Mouse (Mus musculus): ENCODE results near the gene Tubb3. TPM values are rescaled to one million over a fixed set of nuclear protein-coding genes. Genes with fewer than 3 reads are reported as not detected.
A peak's percentile ranks its signal among the peaks of the same experiment; 100 is the strongest.

Gene Tubb3
- total RNA-seq, 2 experiments from 2014 or later = 373 to 377 TPM

DNA sequence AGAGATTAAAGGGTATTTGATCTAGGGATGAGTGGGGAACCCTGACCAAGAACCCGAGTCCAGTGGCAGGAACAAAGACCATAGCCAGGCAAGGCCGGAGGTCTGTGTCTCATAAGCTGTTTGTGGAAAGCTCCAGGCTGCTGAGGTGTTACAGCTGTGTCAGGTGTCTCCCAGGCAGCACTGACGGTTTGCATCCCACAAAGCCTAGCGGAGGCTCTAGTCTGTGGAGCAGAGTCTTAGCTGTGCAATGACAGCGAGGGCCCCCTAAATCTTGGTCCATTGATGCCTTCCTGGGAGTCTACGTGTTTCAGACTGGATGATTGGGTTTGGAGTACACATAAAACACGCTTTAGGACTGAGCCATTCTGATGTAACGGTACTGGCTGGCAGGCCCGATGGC is 9.3 kb upstream of the Tubb3 start:
- Histone ChIP-seq H3K27ac (no peak overlapping the region), H3K4me3 (no peak overlapping the region)
- DNase-seq (ENCODE audit: extremely low spot score in 1 of 2, low spot score in 2 of 2) = no peak
- TF ChIP-seq CTCF (IDR thresholded peaks at IDR 0.05) = no peak
- intact Hi-C loops (cut with DNase I) = no loop called here

DNA sequence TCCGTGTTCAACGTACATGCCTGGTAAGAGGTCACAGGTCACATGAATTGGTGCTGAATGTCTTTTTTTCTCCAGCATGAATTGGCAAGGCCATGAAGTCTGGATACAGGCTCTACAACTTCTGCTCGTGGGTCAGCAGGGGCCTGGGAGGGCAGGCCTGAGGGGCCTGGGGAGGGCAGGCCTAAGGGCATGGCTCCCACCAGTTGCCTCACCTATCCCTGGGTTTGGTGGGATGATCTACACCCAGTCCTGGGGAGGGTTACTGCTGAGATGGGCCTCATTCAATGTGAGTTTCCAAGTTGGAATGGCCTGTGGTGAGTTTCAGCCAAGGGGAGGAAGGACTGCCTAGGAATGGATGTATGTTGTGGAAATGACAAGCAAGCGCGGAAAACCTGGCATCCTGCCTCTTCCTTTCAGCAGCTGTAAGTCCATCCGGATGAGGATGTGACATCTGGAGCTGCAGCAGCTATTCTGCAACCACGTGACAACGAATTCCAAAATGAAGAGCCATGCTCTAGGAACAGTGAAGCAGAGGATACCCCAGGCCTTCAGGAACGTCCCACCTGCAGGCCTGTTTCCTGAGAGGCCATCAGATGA is 8.4 kb upstream of the Tubb3 start:
- intact Hi-C loops (cut with DNase I) = no loop called here
- DNase-seq (ENCODE audit: extremely low spot score in 1 of 2, low spot score in 2 of 2) = no peak
- no peak for TF ChIP-seq CTCF (IDR thresholded peaks at IDR 0.05)
- Histone ChIP-seq H3K4me3 (no peak overlapping the region), H3K27ac (no peak overlapping the region)

DNA sequence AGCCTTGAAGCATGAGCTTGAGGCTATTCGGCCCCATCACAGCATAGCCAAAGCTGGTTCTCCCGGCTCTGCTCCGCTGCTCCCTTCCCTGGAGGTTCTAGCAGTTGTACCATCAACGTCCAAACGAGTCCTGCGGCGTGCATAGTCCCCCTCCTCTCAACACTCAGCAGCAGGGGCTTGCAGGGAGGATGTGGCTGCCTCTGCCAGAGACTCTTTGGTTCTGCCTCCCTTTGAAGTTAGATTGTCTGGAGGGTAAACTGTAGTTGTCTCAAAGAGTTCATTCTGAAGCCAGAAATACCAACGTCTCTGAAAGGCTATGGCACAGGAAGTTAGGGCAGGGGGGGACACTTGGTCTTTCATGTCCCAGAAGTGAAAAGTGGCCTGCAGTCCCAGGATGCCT is 6.7 kb upstream of the Tubb3 start:
- no peak for TF ChIP-seq CTCF (IDR thresholded peaks at IDR 0.05)
- intact Hi-C loops (cut with DNase I) = no loop called here
- no peak overlapping the region for H3K4me3 ChIP-seq
- H3K27ac ChIP-seq = no peak overlapping the region
- DNase-seq (ENCODE audit: extremely low spot score in 1 of 2, low spot score in 2 of 2) = no peak

DNA sequence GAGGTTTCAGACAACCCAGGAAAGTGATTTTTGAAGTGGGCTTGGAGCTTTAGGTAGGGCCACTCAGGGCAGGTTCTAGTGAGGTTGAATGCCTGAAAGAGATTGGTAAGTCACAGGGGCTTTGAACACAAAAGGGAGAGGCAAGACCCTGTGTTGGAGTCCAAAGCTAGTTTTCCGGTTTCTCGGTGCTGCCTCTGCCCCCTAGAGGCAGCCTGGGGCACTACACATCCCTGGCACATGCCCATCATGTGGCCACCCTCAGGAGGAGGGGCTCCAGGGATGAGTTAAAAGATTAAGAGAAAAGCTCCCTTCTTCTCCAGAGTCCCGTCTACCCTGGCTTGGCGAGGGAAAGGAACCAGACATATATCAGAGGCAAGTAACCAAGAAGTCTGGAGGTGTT is 4.4 kb upstream of the Tubb3 start, which contains the start of gene Mc1r:
Gene Mc1r (plus strand): TSS at position 322 of the 400 bp plus-strand sequence.
- intact Hi-C loops (cut with DNase I) = no loop called here
- peak; percentile 95 for TF ChIP-seq CTCF (IDR thresholded peaks at IDR 0.05)
- no peak within 1 kb of the TSS for H3K4me3 ChIP-seq
- H3K27ac ChIP-seq = no peak within 1 kb of the TSS
- peak; percentile 70 to 77 for DNase-seq (ENCODE audit: extremely low spot score in 1 of 2, low spot score in 2 of 2)

DNA sequence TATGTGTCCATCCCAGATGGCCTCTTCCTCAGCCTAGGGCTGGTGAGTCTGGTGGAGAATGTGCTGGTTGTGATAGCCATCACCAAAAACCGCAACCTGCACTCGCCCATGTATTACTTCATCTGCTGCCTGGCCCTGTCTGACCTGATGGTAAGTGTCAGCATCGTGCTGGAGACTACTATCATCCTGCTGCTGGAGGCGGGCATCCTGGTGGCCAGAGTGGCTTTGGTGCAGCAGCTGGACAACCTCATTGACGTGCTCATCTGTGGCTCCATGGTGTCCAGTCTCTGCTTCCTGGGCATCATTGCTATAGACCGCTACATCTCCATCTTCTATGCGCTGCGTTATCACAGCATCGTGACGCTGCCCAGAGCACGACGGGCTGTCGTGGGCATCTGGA is 3.6 kb upstream of the Tubb3 start:
- intact Hi-C loops (cut with DNase I) = no loop called here
- TF ChIP-seq CTCF (IDR thresholded peaks at IDR 0.05) = no peak
- Histone ChIP-seq H3K27ac (no peak overlapping the region), H3K4me3 (no peak overlapping the region)
- DNase-seq (ENCODE audit: extremely low spot score in 1 of 2, low spot score in 2 of 2) = no peak

DNA sequence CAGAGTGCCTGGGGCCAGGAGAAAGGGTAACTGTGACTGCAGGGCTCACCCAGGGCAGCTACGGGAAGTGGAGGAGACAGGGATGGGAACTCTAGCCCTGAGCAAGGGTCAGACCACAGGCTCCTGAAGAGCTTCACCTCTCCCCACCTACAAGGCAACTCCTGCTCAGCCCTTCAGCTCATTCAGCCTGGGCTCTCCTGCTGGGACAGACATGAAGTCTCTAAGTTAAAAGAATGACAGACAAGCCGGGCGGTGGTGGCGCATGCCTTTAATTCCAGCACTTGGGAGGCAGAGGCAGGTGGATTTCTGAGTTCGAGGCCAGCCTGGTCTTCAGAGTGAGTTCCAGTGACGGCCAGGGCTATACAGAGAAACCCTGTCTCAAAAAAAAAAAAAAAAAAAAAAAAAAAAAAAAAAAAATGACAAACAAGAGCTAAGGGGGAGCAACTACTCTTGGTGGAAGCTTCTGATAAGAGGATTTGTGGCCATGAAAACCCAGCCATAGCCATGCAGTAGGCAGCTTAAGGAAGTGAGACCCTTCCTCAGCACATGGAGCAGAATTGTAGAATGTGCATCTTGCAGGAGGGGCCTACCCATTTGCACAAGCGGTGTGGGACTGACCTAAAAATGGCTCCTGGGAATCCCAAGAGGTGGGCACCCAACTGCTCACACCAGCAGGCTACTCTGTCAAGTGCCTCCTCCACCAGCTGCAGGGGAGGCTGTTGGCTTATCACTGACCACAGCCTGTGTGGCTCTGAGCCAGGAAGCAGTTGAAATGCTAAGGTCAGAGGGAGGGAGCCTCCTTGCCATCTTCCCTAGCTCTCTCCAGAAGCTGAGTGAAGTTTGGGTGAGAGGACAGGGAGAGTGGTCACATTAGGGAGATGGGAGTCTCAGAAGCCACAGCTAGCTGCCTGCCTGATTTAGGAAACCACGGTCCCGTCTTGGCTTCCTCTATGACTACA is 2.4 kb upstream of the Tubb3 start:
- no peak overlapping the region for H3K4me3 ChIP-seq
- no peak for TF ChIP-seq CTCF (IDR thresholded peaks at IDR 0.05)
- intact Hi-C loops (cut with DNase I) = no loop called here
- DNase-seq (ENCODE audit: extremely low spot score in 1 of 2, low spot score in 2 of 2) = no peak
- no peak overlapping the region for H3K27ac ChIP-seq

DNA sequence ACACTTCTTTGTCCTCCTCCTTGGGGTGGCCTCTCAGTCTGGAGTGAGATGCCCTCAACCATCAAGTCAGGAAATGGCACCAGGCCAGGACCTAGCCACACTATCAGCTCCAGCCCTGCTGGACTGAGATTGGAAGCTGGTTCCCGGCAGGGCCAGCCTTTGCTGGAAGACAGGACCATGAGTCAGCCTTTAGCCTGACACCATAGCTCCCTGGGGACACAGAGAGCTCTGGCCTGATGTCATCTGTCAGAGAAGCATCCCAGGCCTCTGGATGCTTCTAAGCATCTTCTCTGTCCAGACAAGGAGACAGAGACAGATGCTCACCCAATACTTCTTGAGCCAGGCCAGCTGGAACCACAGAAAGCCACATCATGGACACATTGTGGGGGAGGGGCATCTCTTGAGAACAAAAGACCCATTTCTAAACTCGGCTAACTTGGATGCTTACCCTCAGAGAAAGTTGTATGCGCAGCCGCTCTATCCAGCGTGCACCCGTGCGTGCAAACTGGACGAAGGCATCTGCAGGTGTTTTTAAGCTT is 1.1 kb upstream of the Tubb3 start:
- peak overlapping the region; percentile 92; the same call in 1 of the 2 replicates for H3K27ac ChIP-seq
- intact Hi-C loops (cut with DNase I) = no loop called here
- DNase-seq (ENCODE audit: extremely low spot score in 1 of 2, low spot score in 2 of 2) = peak in 1 of 2 experiments; percentile 35
- H3K4me3 ChIP-seq = peak overlapping the region; percentile 91
- TF ChIP-seq CTCF (IDR thresholded peaks at IDR 0.05) = no peak

DNA sequence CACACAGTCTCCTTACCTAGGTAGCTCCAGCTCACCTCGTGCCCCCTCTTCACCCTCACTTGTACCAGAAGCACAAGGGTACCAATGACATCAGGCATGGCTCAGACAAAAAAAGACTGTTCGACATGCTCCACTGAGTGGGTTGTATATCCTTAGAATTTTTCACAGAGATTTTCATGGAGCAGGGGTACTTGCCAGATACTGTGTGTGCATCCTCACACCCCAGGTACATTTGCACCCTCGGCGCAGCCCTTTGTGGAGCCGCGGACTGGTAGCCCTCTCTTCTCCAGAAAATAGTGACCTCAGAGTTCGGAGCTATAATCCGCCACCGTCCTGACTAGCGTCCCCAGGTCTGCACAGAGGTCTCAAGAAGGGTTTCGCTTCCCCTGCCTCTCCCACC is 436 bp upstream of the Tubb3 start:
- no peak for DNase-seq (ENCODE audit: extremely low spot score in 1 of 2, low spot score in 2 of 2)
- peak overlapping the region; percentile 91 for H3K4me3 ChIP-seq
- intact Hi-C loops (cut with DNase I) = no loop called here
- H3K27ac ChIP-seq = peak overlapping the region; percentile 92
- TF ChIP-seq CTCF (IDR thresholded peaks at IDR 0.05) = no peak

DNA sequence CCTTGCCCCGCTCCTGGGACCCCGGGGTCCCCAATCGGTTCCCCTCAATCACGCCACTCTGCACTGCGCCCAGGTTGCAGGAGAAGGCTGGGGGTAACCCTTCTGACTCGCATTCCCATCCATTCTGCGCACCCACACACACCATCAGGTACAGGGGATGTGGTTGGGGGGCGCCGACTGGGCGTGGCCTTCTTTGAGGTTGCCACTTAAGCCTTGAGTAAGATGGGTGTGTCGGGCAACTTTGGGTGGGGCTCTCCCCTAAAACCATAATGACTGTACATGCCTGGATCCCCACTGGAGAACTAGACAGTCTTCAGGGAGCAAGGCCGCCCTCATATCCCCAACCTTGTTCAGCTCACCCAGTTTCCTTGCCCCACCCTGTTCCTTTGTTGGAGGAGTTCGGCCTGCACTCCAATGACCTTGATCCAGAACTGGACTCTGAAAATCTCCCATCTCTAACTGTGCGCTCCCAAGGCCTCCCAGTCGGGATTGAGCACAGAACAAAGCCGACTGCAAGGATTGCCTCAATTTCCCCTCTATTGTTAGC is 630 bp downstream of the Tubb3 start:
- peak overlapping the region; percentile 91 for H3K4me3 ChIP-seq
- intact Hi-C loops (cut with DNase I) = no loop called here
- H3K27ac ChIP-seq = peak overlapping the region; percentile 92
- no peak for TF ChIP-seq CTCF (IDR thresholded peaks at IDR 0.05)
- peak in 1 of 2 experiments; percentile 42 for DNase-seq (ENCODE audit: extremely low spot score in 1 of 2, low spot score in 2 of 2)

DNA sequence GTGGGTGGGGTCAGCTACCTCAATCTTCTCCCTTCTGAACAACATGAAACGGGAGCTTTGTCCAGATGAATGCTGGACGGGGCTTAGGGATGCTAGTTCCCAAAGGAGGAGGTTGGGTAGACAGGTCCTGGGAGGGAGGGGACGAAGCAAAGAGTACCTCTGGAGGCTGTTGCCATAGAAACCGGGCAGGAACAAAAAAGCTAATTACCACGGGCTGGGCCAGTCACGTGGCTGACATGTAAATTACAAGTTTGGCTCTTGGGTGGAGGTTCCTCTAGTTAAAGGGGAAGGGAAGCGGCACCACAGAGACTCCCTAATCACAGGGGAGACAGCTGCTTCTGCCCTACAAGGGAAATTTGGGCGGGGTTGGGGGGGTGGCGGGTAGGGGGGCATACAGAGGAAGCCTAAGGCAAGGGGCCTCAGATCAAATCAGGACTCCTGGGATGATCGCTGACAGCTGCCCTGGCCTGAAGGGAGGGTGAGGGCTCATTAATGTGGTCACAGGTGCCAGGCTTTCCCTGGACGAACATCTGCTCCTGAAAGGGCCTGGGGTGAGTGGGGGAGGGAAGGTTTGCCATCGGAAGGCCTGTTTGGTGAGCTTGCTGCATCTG is 1.4 kb downstream of the Tubb3 start:
- intact Hi-C loops (cut with DNase I) = no loop called here
- DNase-seq (ENCODE audit: extremely low spot score in 1 of 2, low spot score in 2 of 2) = peak; percentile 72 to 80
- Histone ChIP-seq H3K27ac (peak overlapping the region; percentile 92), H3K4me3 (peak overlapping the region; percentile 91)
- TF ChIP-seq CTCF (IDR thresholded peaks at IDR 0.05) = no peak

DNA sequence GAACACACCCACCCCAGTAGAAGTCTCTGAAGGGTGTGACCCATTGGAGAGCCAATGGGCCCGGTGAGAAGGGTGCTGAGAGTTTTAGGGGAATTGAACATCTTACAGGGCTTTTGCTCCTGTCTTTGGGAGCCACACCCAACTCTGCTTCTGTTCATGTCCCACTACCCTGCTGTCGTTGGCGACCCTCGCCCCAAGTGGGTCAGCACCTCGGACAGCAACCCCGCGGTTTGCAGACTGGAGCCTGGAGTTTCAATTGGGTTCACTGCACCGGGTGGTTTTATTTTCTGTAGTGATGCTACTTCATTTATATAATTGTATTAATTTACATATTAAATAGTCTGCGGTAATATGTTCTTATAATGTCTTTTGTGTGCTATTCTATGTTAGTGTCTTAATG is 3.0 kb downstream of the Tubb3 start:
- intact Hi-C loops (cut with DNase I) = no loop called here
- no peak for TF ChIP-seq CTCF (IDR thresholded peaks at IDR 0.05)
- Histone ChIP-seq H3K27ac (no peak overlapping the region), H3K4me3 (peak overlapping the region; percentile 91)
- DNase-seq (ENCODE audit: extremely low spot score in 1 of 2, low spot score in 2 of 2) = no peak

All from left cerebral cortex, adult 2 months (tissue).